Mouse (Mus musculus): Measurements from ENCODE around the gene Gpank1.

DNA sequence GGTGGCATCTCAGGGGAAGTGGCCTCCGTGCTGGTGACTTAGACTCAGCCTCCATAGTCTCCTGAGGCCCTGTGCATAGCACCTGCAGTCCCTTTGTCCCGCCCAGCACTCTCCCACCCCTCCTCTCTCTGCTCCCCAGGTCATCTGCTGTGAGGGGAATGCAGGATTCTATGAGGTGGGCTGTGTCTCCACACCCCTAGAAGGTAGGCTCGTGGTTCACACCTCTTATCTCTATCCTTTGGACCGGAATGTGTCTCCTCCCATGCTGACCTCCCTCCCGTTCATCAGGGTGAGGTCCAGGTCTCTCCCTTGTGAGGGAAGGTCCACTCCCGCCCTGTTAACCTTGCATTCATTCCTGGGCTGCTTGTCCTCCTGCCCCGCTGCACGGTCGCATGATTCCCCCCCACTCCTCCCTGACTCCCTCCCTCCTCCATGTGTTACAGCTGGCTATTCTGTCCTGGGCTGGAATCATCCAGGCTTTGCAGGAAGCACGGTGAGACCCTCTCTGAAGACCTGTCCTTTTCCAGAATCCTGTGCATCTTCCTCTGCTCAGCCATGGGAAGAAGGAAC lies 21.0 kb upstream of the Gpank1 start:
- TF ChIP-seq CTCF (IDR thresholded peaks at IDR 0.05; ENCODE audit: low read depth) (no peak), EP300 (IDR thresholded peaks at IDR 0.05; ENCODE audit: low read depth) (no peak)
